Mouse (Mus musculus): Measurements from ENCODE around the gene Stxbp2. TPM values are rescaled to one million over a fixed set of nuclear protein-coding genes. Genes with fewer than 3 reads are reported as not detected.
A peak's percentile ranks its signal among the peaks of the same experiment; 100 is the strongest.

Stxbp2 gene
- polyA plus RNA-seq, 1 experiment from 2014 or later: 85.0 TPM

GRCm38 (mm10) chr8:3674671-3675070, 43.9 kb downstream of the Stxbp2 start:
- Histone ChIP-seq H3K9me3 (ENCODE audit: control insufficient read depth, low read length) (no peaks in the 10 kb centered on the region), H3K9ac (replicated peaks; ENCODE audit: low read depth, low read length) (no peak overlapping the region), H3K27ac (ENCODE audit: low read length) (no peak overlapping the region), H3K36me3 (ENCODE audit: control insufficient read depth, insufficient read depth) (0 out of 2 replicates have a peak, but pooled peaks cover 3% of the 10 kb centered on the region), H3K4me1 (replicated peaks; ENCODE audit: control insufficient read depth, insufficient read depth, low read length) (peaks cover 19% of the 10 kb centered on the region), H3K4me2 (ENCODE audit: low read length) (no peak overlapping the region), H3K27me3 (replicated peaks; ENCODE audit: control insufficient read depth, insufficient read depth, low read length) (no peaks in the 10 kb centered on the region), H3K4me3 (replicated peaks; ENCODE audit: low read length) (no peak overlapping the region)
- ATAC-seq: no peak
- 54% methylated on average over 3 of the region's 3 CpGs for WGBS

- peaks cover 19% of the 10 kb centered on the region for H3K4me1 ChIP-seq (replicated peaks; ENCODE audit: control insufficient read depth, insufficient read depth, low read length)
- H3K27me3 ChIP-seq (replicated peaks; ENCODE audit: control insufficient read depth, insufficient read depth, low read length): no peaks in the 10 kb centered on the region
- H3K36me3 ChIP-seq (ENCODE audit: control insufficient read depth, insufficient read depth): peaks cover 6% of the 10 kb centered on the region; the same call in 1 of the 2 replicates
- peak within 1 kb of the TSS; percentile 94 for H3K9ac ChIP-seq (replicated peaks; ENCODE audit: low read depth, low read length)
- peak within 1 kb of the TSS; percentile 83 for H3K27ac ChIP-seq (ENCODE audit: low read length)
- peak within 1 kb of the TSS; percentile 90 for H3K4me2 ChIP-seq (ENCODE audit: low read length)
- H3K9me3 ChIP-seq (ENCODE audit: control insufficient read depth, low read length): no peaks in the 10 kb centered on the region
- WGBS: under 1% methylated on average over 61 of the region's 61 CpGs
- peak; percentile 81 for ATAC-seq
- H3K4me3 ChIP-seq (replicated peaks; ENCODE audit: low read length): peak within 1 kb of the TSS; percentile 93
Measured at GRCm38 (mm10) chr8:3676131-3676992, 45.6 kb downstream of the Stxbp2 start, which contains the start of gene Trappc5. Gene Trappc5, plus strand, starts transcription at chr8:3676299.

- Histone ChIP-seq H3K27ac (ENCODE audit: low read length) (no peak overlapping the region), H3K4me1 (replicated peaks; ENCODE audit: control insufficient read depth, insufficient read depth, low read length) (peaks cover 19% of the 10 kb centered on the region), H3K9ac (replicated peaks; ENCODE audit: low read depth, low read length) (peak overlapping the region; percentile 94), H3K27me3 (replicated peaks; ENCODE audit: control insufficient read depth, insufficient read depth, low read length) (no peaks in the 10 kb centered on the region), H3K4me2 (ENCODE audit: low read length) (peak overlapping the region; percentile 90), H3K36me3 (ENCODE audit: control insufficient read depth, insufficient read depth) (peaks cover 6% of the 10 kb centered on the region; the same call in 1 of the 2 replicates), H3K4me3 (replicated peaks; ENCODE audit: low read length) (peak overlapping the region; percentile 93), H3K9me3 (ENCODE audit: control insufficient read depth, low read length) (no peaks in the 10 kb centered on the region)
- 2% methylated on average over 15 of the region's 15 CpGs for WGBS
- no peak for ATAC-seq
Measured at GRCm38 (mm10) chr8:3676993-3677579, 46.3 kb downstream of the Stxbp2 start.

- H3K4me1 ChIP-seq (replicated peaks; ENCODE audit: control insufficient read depth, insufficient read depth, low read length): peaks cover 15% of the 10 kb centered on the region
- no peak overlapping the region for H3K27ac ChIP-seq (ENCODE audit: low read length)
- peaks cover 6% of the 10 kb centered on the region; the same call in 1 of the 2 replicates for H3K36me3 ChIP-seq (ENCODE audit: control insufficient read depth, insufficient read depth)
- H3K9me3 ChIP-seq (ENCODE audit: control insufficient read depth, low read length): no peaks in the 10 kb centered on the region
- WGBS: 97% methylated on average over 23 of the region's 23 CpGs
- H3K4me3 ChIP-seq (replicated peaks; ENCODE audit: low read length): no peak overlapping the region
- H3K9ac ChIP-seq (replicated peaks; ENCODE audit: low read depth, low read length): no peak overlapping the region
- ATAC-seq: no peak
- no peaks in the 10 kb centered on the region for H3K27me3 ChIP-seq (replicated peaks; ENCODE audit: control insufficient read depth, insufficient read depth, low read length)
- no peak overlapping the region for H3K4me2 ChIP-seq (ENCODE audit: low read length)
Measured at GRCm38 (mm10) chr8:3678831-3679230, 48.1 kb downstream of the Stxbp2 start.

GRCm38 (mm10) chr8:3679236-3679635, 48.5 kb downstream of the Stxbp2 start:
- Histone ChIP-seq H3K4me1 (replicated peaks; ENCODE audit: control insufficient read depth, insufficient read depth, low read length) (peaks cover 15% of the 10 kb centered on the region), H3K4me2 (ENCODE audit: low read length) (no peak overlapping the region), H3K36me3 (ENCODE audit: control insufficient read depth, insufficient read depth) (peaks cover 6% of the 10 kb centered on the region; the same call in 1 of the 2 replicates), H3K27me3 (replicated peaks; ENCODE audit: control insufficient read depth, insufficient read depth, low read length) (no peaks in the 10 kb centered on the region), H3K9ac (replicated peaks; ENCODE audit: low read depth, low read length) (no peak overlapping the region), H3K4me3 (replicated peaks; ENCODE audit: low read length) (no peak overlapping the region), H3K27ac (ENCODE audit: low read length) (no peak overlapping the region), H3K9me3 (ENCODE audit: control insufficient read depth, low read length) (no peaks in the 10 kb centered on the region)
- 96% methylated on average over 23 of the region's 23 CpGs for WGBS
- no peak for ATAC-seq

GRCm38 (mm10) chr8:3679656-3680055, 48.9 kb downstream of the Stxbp2 start:
- Histone ChIP-seq H3K27ac (ENCODE audit: low read length) (no peak overlapping the region), H3K4me3 (replicated peaks; ENCODE audit: low read length) (no peak overlapping the region), H3K4me2 (ENCODE audit: low read length) (no peak overlapping the region), H3K36me3 (ENCODE audit: control insufficient read depth, insufficient read depth) (peaks cover 6% of the 10 kb centered on the region; the same call in 1 of the 2 replicates), H3K9ac (replicated peaks; ENCODE audit: low read depth, low read length) (no peak overlapping the region), H3K9me3 (ENCODE audit: control insufficient read depth, low read length) (no peaks in the 10 kb centered on the region), H3K4me1 (replicated peaks; ENCODE audit: control insufficient read depth, insufficient read depth, low read length) (peaks cover 15% of the 10 kb centered on the region), H3K27me3 (replicated peaks; ENCODE audit: control insufficient read depth, insufficient read depth, low read length) (no peaks in the 10 kb centered on the region)
- ATAC-seq: no peak
- 88% methylated on average over 5 of the region's 5 CpGs for WGBS

GRCm38 (mm10) chr8:3682435-3682834, 51.7 kb downstream of the Stxbp2 start:
- Histone ChIP-seq H3K4me3 (replicated peaks; ENCODE audit: low read length) (no peak overlapping the region), H3K9me3 (ENCODE audit: control insufficient read depth, low read length) (no peaks in the 10 kb centered on the region), H3K27ac (ENCODE audit: low read length) (no peak overlapping the region), H3K27me3 (replicated peaks; ENCODE audit: control insufficient read depth, insufficient read depth, low read length) (no peaks in the 10 kb centered on the region), H3K4me1 (replicated peaks; ENCODE audit: control insufficient read depth, insufficient read depth, low read length) (peaks cover 7% of the 10 kb centered on the region), H3K36me3 (ENCODE audit: control insufficient read depth, insufficient read depth) (peaks cover 6% of the 10 kb centered on the region; the same call in 1 of the 2 replicates), H3K9ac (replicated peaks; ENCODE audit: low read depth, low read length) (no peak overlapping the region), H3K4me2 (ENCODE audit: low read length) (no peak overlapping the region)
- no peak for ATAC-seq
- WGBS: 86% methylated on average over 5 of the region's 5 CpGs

GRCm38 (mm10) chr8:3683408-3684176, 52.8 kb downstream of the Stxbp2 start:
- no peak for ATAC-seq
- no peaks in the 10 kb centered on the region for H3K27me3 ChIP-seq (replicated peaks; ENCODE audit: control insufficient read depth, insufficient read depth, low read length)

GRCm38 (mm10) chr8:3684530-3684929, 53.8 kb downstream of the Stxbp2 start:
- peak; percentile 39; the same call in 1 of the 2 replicates for ATAC-seq

More at GRCm38 (mm10) chr8:3683408-3684176, 52.8 kb downstream of the Stxbp2 start:
- Histone ChIP-seq H3K9me3 (ENCODE audit: control insufficient read depth, low read length) (no peaks in the 10 kb centered on the region), H3K9ac (replicated peaks; ENCODE audit: low read depth, low read length) (no peak overlapping the region), H3K36me3 (ENCODE audit: control insufficient read depth, insufficient read depth) (peaks cover 6% of the 10 kb centered on the region; the same call in 1 of the 2 replicates), H3K4me2 (ENCODE audit: low read length) (no peak overlapping the region), H3K27ac (ENCODE audit: low read length) (no peak overlapping the region), H3K4me1 (replicated peaks; ENCODE audit: control insufficient read depth, insufficient read depth, low read length) (no peaks in the 10 kb centered on the region), H3K4me3 (replicated peaks; ENCODE audit: low read length) (no peak overlapping the region)
- 68% methylated on average over 6 of the region's 6 CpGs for WGBS

More at GRCm38 (mm10) chr8:3684530-3684929, 53.8 kb downstream of the Stxbp2 start:
- Histone ChIP-seq H3K27ac (ENCODE audit: low read length) (no peak overlapping the region), H3K9ac (replicated peaks; ENCODE audit: low read depth, low read length) (no peak overlapping the region), H3K4me3 (replicated peaks; ENCODE audit: low read length) (no peak overlapping the region), H3K36me3 (ENCODE audit: control insufficient read depth, insufficient read depth) (peaks cover 3% of the 10 kb centered on the region; the same call in 1 of the 2 replicates), H3K9me3 (ENCODE audit: control insufficient read depth, low read length) (no peaks in the 10 kb centered on the region), H3K4me1 (replicated peaks; ENCODE audit: control insufficient read depth, insufficient read depth, low read length) (no peaks in the 10 kb centered on the region), H3K27me3 (replicated peaks; ENCODE audit: control insufficient read depth, insufficient read depth, low read length) (no peaks in the 10 kb centered on the region), H3K4me2 (ENCODE audit: low read length) (no peak overlapping the region)

Data from forebrain, embryonic 16.5 days (tissue).